Mouse (Mus musculus) brain, embryonic 14.5 days (tissue): ENCODE data around the gene Reps2. TPM values are rescaled to one million over a fixed set of nuclear protein-coding genes. Genes with fewer than 3 reads are reported as not detected.

Experiments used
- DNase-seq: peaks from one replicate; pipeline ENCODE4 v3.0.0-alpha.2; 2011; ENCODE audit warnings: low read depth
- CTCF ChIP-seq: fragments of 200-500 bp; IDR thresholded peaks from 2 replicates; pipeline ENCODE4 v1.5.1; 2012; ENCODE audit warnings: inconsistent platforms, mild to moderate bottlenecking, moderate library complexity, borderline replicate concordance; ENCODE audit not compliant: insufficient read depth, insufficient read length; ENCODE audit errors: extremely low read depth
- POLR2A ChIP-seq: fragments of 200-500 bp; IDR thresholded peaks from 2 replicates; pipeline ENCODE4 v1.6.1; 2012; ENCODE audit warnings: mild to moderate bottlenecking, inconsistent platforms, borderline replicate concordance; ENCODE audit not compliant: poor library complexity, insufficient read depth, insufficient read length, severe bottlenecking; ENCODE audit errors: extremely low read depth
- polyA plus RNA-seq: library from polyadenylated mRNA; depleted of rRNA; stranded (reverse); fragments of >200 nt; gene quantifications from 2 replicates; pipeline ENCODE4 v1.2.3, GENCODE M21; 2012

Reps2 gene
- polyA plus RNA-seq, 1 experiment = 5.3 TPM

GRCm38 (mm10) chrX:162521831-162522514 lies 121.5 kb downstream of the Reps2 start:
- DNase-seq = peak; percentile 43
- TF ChIP-seq POLR2A = no peak
- TF ChIP-seq CTCF = no peak

DNA sequence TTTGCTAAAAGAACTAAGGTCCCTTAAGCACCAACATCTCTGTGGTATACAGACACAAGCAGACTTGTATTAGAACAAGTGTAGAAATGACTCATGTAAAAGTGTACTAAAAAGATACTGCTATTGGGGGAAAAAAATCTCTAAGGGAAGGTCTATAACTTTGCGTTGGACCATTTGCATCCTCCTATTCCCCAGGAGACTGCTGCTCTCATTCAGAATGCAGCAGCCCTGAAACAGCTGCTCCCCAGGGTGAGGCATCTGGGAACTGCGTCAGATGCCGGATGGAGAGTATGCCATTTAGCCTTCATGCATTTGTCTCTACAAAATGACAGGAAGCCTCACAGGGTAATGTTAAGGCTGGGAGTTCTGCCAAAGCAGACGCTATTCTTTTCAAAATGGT lies 122.3 kb downstream of the Reps2 start:
- TF ChIP-seq CTCF (no peak), POLR2A (no peak)
- DNase-seq = peak; percentile 71

- TF ChIP-seq CTCF (no peak), POLR2A (no peak)
- DNase-seq = peak; percentile 25
Measured at GRCm38 (mm10) chrX:162520374-162520773, 123.1 kb downstream of the Reps2 start.

GRCm38 (mm10) chrX:162510426-162510980 lies 132.9 kb downstream of the Reps2 start:
- TF ChIP-seq CTCF (peak; percentile 16; the same call in 1 of the 2 replicates), POLR2A (no peak)
- peak; percentile 53 for DNase-seq

GRCm38 (mm10) chrX:162505186-162505585 lies 138.3 kb downstream of the Reps2 start:
- TF ChIP-seq POLR2A = no peak
- no peak for TF ChIP-seq CTCF
- no peak for DNase-seq

DNA sequence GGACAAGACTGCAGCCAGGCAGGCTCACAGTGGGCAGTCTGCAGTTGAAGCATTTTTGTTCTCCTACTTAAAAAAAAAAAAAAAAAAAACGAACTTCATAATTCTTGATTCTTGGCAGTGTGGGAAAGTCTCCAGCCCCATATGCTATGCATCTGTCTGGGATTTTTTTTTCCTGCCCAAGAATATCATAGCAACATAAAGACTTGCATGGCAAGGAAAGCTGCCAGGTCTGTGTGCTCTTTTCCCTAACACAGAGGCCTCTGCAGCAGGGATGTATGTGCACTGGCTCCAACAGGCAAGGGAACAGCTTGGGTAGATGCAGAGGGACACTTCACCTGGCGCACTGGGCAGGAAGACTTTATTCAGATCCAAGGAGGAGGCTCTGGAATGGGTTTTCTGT lies 140.0 kb downstream of the Reps2 start:
- DNase-seq = peak; percentile 30
- TF ChIP-seq POLR2A (no peak), CTCF (no peak)

DNA sequence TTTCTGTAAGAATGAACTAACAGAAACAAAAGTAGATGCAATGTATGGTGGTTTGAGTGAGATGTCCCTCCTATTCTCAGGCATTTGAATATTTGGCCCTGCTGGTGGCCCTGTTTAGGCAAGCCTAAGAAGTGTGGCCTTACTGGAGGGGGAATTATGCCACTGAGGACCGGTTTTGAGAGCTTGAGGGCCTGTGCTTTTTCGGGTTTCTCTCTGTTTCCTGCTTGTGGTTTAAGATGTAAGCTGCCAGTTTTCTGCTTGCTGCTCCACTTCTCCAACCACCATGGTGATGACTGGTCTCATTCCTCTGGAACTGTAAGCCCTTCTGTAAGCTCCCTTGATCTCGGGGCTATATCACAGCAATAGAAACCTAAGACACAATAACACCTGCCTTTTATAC lies 142.5 kb downstream of the Reps2 start:
- TF ChIP-seq CTCF (no peak), POLR2A (no peak)
- DNase-seq = no peak

DNA sequence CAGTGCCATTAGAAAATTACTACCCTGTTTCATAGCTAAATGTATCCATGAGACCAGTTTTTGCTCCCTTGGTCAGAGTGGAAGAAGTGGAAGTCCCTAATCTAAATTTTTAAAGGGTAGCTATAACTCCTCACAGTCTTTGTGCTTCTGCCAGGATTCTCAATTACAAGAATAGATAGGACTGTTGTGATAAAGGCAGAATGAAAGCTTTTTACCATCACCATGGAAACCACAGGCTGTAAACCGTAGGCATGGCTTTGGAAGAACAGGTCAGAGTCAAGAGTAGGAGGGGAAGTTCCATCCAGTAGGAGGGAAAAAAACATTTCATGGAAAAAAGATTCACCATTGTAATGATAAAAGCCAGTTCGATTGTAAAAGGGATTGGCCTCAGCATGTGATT lies 147.0 kb downstream of the Reps2 start:
- DNase-seq = peak; percentile 15
- no peak for TF ChIP-seq POLR2A
- TF ChIP-seq CTCF = no peak

- TF ChIP-seq POLR2A (no peak), CTCF (no peak)
- DNase-seq = no peak
Measured at GRCm38 (mm10) chrX:162488630-162489029, 154.8 kb downstream of the Reps2 start.

DNA sequence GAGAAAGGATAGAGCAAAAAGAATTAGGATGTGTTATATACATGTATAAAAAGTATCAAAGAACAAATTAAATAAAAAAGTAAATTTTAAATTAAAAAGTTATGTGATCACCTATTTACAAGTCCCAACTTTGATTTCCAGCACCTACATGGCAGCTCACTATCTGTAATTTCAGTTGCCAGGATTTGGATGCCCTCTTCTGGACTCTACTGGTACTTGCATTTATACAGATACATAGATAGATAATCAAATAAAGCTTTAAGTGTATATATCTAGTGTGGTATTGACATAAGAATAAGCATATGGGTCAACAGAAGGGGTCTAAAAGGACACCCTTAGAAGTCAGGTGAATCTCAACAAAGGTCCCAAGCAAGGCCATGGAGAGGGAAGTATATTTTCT lies 155.7 kb downstream of the Reps2 start:
- no peak for DNase-seq
- no peak for TF ChIP-seq CTCF
- no peak for TF ChIP-seq POLR2A

- no peak for DNase-seq
- TF ChIP-seq POLR2A (no peak), CTCF (no peak)
Measured at GRCm38 (mm10) chrX:162470213-162470612, 173.2 kb downstream of the Reps2 start.

DNA sequence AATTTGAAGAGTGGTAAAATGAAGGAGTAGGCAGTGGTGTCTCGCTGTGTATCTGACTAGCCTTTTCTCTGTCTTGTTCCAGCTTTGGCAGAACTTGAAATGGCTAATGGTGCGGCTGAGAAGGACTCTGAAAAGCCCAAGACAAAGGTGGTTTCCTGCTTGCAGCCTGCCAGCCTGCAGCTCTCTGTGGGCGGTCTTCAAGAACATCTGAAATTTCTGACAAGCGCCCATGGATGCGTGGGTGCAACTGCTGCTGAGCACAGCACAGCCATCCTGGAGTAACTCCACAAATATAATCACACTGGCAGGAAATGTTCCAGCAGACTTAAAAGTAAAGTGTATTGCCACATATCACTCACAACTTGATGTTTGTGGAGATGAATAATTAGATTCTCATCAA lies 181.3 kb downstream of the Reps2 start:
- DNase-seq = peak; percentile 13
- no peak for TF ChIP-seq POLR2A
- TF ChIP-seq CTCF = no peak

DNA sequence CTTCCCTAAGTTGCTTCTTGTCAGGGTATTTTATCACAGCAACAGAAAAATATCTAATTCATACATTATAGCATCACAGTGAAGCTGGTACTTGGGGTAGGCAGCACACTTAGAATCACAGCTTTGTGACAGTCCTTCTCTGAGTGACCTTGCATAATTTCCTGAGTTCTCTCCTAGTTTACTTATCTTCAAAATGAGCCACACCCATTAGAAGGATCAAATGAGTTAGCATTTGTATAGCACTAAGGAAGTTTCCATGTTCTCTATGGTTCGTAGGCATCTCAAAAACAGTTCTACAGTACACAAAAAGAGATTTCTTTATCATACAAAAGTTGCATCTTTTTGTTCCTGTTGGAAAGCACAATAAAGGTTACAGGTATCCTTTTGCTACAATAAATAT lies 187.0 kb downstream of the Reps2 start:
- no peak for DNase-seq
- TF ChIP-seq CTCF = no peak
- no peak for TF ChIP-seq POLR2A

GRCm38 (mm10) chrX:162455364-162455763 lies 188.1 kb downstream of the Reps2 start:
- TF ChIP-seq POLR2A (no peak), CTCF (no peak)
- no peak for DNase-seq
